Mouse (Mus musculus): Measurements from ENCODE around the gene 2310033P09Rik. TPM values are rescaled to one million over a fixed set of nuclear protein-coding genes. Genes with fewer than 3 reads are reported as not detected.

The 2310033P09Rik gene
- polyA plus RNA-seq, 1 experiment, result 16.0 TPM

DNA sequence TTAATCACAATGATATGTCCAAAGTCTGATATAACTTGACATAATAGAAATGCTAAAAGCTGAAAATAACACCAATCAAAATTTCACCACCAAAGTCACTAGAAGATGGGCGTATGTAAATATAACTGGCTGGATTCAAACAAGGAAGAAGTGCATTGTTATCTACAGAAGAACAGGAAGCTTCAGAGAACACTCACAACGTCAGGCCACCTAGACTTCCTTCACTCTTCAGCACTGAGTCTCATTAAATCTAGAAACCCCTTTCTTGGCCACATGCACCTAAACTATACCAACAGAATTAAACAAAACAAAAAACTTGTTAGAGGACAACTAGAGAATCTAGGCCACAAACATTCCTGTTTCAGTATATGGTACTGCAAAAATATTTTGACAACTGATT lies 16.3 kb downstream of the 2310033P09Rik start:
- Histone ChIP-seq H3K36me3 (ENCODE audit: control insufficient read depth, insufficient read depth, low read length) (peaks cover 10% of the 10 kb centered on the region), H3K27ac (ENCODE audit: insufficient read depth, low read depth, low read length) (no peak overlapping the region), H3K27me3 (ENCODE audit: control insufficient read depth, insufficient read depth, low read length) (no peaks in the 10 kb centered on the region), H3K4me3 (ENCODE audit: low read depth, low read length) (no peak overlapping the region), H3K4me1 (ENCODE audit: control insufficient read depth, insufficient read depth, insufficient read length, low read length) (peaks cover 42% of the 10 kb centered on the region)
- TF ChIP-seq CTCF (IDR thresholded peaks at IDR 0.05; ENCODE audit: extremely low read depth, insufficient read length, insufficient replicate concordance, low read depth, low read length) (no peak), POLR2A (IDR thresholded peaks at IDR 0.05; ENCODE audit: low read depth, low read length) (no peak)
- WGBS, result 6% methylated on average over 2 of the region's 2 CpGs

DNA sequence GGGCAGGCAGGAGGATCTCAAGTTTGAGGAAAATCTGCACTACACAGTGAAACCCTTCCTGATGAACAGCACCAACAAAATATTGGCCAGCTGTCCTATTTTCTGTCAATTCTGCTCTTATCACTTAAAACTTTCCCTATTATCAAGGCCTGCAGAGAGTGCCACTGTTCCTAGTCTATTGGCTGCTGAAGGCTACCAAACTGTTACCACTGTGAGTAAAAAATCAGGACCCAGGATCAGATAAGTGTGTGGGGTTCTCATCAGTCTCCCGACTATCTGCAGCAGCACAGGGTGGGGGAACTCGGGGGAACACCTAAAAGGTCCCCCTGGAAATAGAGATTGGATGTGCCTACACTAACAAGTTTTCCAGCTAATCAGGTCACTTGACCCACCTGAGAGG lies 17.0 kb downstream of the 2310033P09Rik start:
- Histone ChIP-seq H3K4me1 (ENCODE audit: control insufficient read depth, insufficient read depth, insufficient read length, low read length) (peaks cover 41% of the 10 kb centered on the region), H3K36me3 (ENCODE audit: control insufficient read depth, insufficient read depth, low read length) (peaks cover 9% of the 10 kb centered on the region), H3K4me3 (ENCODE audit: low read depth, low read length) (peak overlapping the region; percentile 12; the same call in 1 of the 2 replicates), H3K27ac (ENCODE audit: insufficient read depth, low read depth, low read length) (no peak overlapping the region), H3K27me3 (ENCODE audit: control insufficient read depth, insufficient read depth, low read length) (no peaks in the 10 kb centered on the region)
- 31% methylated on average over 2 of the region's 2 CpGs for WGBS
- TF ChIP-seq POLR2A (IDR thresholded peaks at IDR 0.05; ENCODE audit: low read depth, low read length) (no peak), CTCF (IDR thresholded peaks at IDR 0.05; ENCODE audit: extremely low read depth, insufficient read length, insufficient replicate concordance, low read depth, low read length) (no peak)

DNA sequence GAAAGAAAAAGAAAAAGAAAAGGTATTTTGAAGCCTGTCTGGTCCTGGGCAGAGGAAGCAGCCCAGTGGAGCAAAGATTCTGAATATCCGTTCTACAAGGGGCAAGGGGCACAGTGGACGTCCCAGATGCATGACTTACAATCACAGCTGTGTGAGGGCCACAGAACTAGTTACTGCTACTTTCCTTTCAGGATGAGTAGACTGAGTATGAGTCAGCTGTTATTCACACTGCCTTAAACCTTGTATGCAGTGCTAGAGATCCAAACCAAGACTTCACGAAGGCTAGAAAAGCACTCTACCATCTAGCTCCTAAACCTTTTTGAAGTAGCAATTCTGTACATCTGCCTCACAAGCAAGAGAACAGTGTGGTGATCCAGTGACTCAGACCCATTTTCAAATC lies 18.1 kb downstream of the 2310033P09Rik start:
- Histone ChIP-seq H3K36me3 (ENCODE audit: control insufficient read depth, insufficient read depth, low read length) (peaks cover 9% of the 10 kb centered on the region), H3K4me1 (ENCODE audit: control insufficient read depth, insufficient read depth, insufficient read length, low read length) (peaks cover 39% of the 10 kb centered on the region), H3K27me3 (ENCODE audit: control insufficient read depth, insufficient read depth, low read length) (no peaks in the 10 kb centered on the region), H3K4me3 (ENCODE audit: low read depth, low read length) (peak overlapping the region; percentile 9; the same call in 1 of the 2 replicates), H3K27ac (ENCODE audit: insufficient read depth, low read depth, low read length) (peak overlapping the region; percentile 18; the same call in 1 of the 2 replicates)
- 6% methylated on average over 3 of the region's 3 CpGs for WGBS
- TF ChIP-seq CTCF (IDR thresholded peaks at IDR 0.05; ENCODE audit: extremely low read depth, insufficient read length, insufficient replicate concordance, low read depth, low read length) (no peak), POLR2A (IDR thresholded peaks at IDR 0.05; ENCODE audit: low read depth, low read length) (no peak)

DNA sequence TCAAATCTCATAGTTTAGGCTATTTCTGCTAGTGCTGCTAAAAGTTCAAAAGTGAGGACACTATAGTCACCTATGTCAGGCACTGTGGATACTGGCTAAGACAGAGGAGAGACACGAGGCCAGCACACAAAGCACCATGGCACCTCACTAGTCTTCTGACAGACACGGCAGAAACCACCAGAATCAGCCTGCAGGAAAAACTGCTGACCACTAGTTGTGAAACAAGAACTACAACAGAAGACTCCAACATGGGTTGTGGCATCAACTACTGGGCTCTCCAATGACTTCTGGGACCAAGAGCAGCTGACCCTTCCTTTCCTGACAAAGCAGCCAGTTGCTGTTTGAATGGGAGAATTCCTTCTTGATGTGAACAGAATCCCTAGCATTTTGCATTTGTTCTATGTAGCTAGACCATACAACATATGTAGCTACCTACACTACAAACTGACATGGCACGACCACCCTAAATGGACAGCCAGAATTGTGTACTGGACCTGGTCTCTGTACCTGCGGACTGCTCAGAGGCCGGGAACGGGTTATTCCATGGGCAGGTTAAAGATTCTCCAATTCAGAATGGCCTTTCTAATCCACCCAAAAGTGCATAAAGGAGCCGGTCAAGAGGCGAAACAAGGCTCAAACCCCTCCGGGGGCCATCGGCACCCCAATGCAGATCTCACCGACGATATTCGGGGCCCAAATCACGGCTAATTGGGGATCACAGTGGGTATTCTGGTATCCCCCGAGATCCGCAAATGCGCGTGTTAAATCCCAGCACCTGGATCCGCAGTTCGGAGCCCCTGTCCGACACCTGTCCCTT lies 18.9 kb downstream of the 2310033P09Rik start:
- WGBS, result under 1% methylated on average over 21 of the region's 21 CpGs

DNA sequence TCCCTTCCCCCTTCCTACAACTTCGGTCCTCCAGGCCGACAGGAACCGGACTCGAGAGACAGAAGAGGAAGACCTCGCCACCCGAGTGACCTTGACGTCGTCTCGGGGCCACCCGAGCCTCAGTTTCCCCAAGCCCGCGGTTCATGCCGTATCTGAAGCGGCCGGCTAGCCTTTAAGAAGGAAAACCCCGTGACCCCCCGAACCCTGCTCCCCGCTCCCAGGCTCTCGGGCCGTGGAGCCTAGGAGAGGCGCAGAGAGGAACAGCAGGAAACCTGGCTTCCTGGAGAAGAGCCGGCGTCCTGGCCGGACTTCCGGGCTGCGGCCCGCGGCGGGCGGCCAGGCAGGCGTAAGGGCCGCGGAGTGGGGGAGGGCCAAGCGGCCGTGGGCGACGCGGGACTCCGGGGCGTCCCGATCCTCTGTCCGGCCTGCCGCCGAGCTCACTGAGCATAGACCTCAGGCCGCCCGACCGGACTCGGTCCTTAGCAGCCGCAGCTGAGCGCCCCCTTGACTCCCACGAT lies 19.5 kb downstream of the 2310033P09Rik start:
- H3K36me3 ChIP-seq (ENCODE audit: control insufficient read depth, insufficient read depth, low read length), result peaks cover 9% of the 10 kb centered on the region
- no peaks in the 10 kb centered on the region for H3K27me3 ChIP-seq (ENCODE audit: control insufficient read depth, insufficient read depth, low read length)
- TF ChIP-seq POLR2A (IDR thresholded peaks at IDR 0.05; ENCODE audit: low read depth, low read length), result no peak
- no peak for TF ChIP-seq CTCF (IDR thresholded peaks at IDR 0.05; ENCODE audit: extremely low read depth, insufficient read length, insufficient replicate concordance, low read depth, low read length)
- WGBS, result under 1% methylated on average over 51 of the region's 51 CpGs
- peak overlapping the region; percentile 88 for H3K4me3 ChIP-seq (ENCODE audit: low read depth, low read length)
- peak overlapping the region; percentile 98 for H3K27ac ChIP-seq (ENCODE audit: insufficient read depth, low read depth, low read length)
- H3K4me1 ChIP-seq (ENCODE audit: control insufficient read depth, insufficient read depth, insufficient read length, low read length), result peaks cover 28% of the 10 kb centered on the region

More for the DNA sequence above, 18.9 kb downstream of the 2310033P09Rik start:
- Histone ChIP-seq H3K4me3 (ENCODE audit: low read depth, low read length) (peak overlapping the region; percentile 88), H3K4me1 (ENCODE audit: control insufficient read depth, insufficient read depth, insufficient read length, low read length) (peaks cover 33% of the 10 kb centered on the region), H3K27ac (ENCODE audit: insufficient read depth, low read depth, low read length) (peak overlapping the region; percentile 98), H3K36me3 (ENCODE audit: control insufficient read depth, insufficient read depth, low read length) (peaks cover 9% of the 10 kb centered on the region), H3K27me3 (ENCODE audit: control insufficient read depth, insufficient read depth, low read length) (no peaks in the 10 kb centered on the region)
- TF ChIP-seq CTCF (IDR thresholded peaks at IDR 0.05; ENCODE audit: extremely low read depth, insufficient read length, insufficient replicate concordance, low read depth, low read length), result no peak
- peak; percentile 51 for TF ChIP-seq POLR2A (IDR thresholded peaks at IDR 0.05; ENCODE audit: low read depth, low read length)

DNA sequence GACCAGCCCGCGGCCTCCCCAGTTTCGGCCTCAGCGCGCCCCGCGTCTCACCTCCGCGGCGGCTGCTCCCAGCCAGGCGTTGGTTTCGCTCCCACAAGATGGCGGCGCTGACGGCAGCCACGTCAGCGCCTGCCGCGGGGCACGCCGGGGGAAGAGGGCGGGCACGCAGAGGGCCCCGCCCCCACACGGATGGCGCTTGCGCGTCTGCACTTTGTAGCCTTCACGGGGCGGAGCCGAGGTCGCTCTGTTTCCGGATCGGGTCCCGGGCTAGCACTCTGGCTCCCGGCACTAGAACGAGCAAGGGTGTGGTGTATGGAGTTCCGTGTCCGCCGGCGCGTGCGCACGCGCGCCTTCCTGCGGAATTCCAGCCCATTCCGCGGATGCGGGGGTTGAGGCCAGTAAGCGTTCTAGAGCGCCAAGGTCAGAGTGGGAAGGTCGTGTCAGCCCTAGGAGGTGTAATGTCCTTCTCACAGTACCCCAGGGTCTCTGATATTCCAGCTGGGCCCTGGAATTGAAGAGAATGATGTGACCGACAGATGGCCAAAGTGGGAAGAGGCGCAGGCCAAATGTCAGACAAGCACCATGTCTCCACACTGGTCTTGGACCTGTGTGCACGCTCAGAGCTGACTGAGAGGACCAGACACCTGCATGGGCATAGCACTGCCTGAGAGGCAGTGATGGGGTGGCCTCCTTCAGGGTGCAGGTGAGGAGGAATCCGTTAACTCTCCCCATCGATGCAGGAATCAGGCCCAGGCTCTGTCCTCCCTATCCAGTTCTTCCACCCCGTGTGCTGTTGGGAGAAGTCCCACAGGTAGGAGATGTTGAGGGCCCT lies 20.2 kb downstream of the 2310033P09Rik start, which contains the start of gene Arf1:
TSS of gene Arf1 (minus strand) at position 149 of the 832 bp plus-strand sequence.
- H3K36me3 ChIP-seq (ENCODE audit: control insufficient read depth, insufficient read depth, low read length), result peaks cover 6% of the 10 kb centered on the region
- WGBS, result 5% methylated on average over 59 of the region's 59 CpGs
- no peaks in the 10 kb centered on the region for H3K27me3 ChIP-seq (ENCODE audit: control insufficient read depth, insufficient read depth, low read length)
- no peak for TF ChIP-seq CTCF (IDR thresholded peaks at IDR 0.05; ENCODE audit: extremely low read depth, insufficient read length, insufficient replicate concordance, low read depth, low read length)
- TF ChIP-seq POLR2A (IDR thresholded peaks at IDR 0.05; ENCODE audit: low read depth, low read length), result peak; percentile 71
- H3K4me3 ChIP-seq (ENCODE audit: low read depth, low read length), result peak within 1 kb of the TSS; percentile 88
- H3K4me1 ChIP-seq (ENCODE audit: control insufficient read depth, insufficient read depth, insufficient read length, low read length), result peaks cover 23% of the 10 kb centered on the region
- peak within 1 kb of the TSS; percentile 98 for H3K27ac ChIP-seq (ENCODE audit: insufficient read depth, low read depth, low read length)
